Mouse (Mus musculus): ENCODE measurements around the gene H2al1g.

DNA sequence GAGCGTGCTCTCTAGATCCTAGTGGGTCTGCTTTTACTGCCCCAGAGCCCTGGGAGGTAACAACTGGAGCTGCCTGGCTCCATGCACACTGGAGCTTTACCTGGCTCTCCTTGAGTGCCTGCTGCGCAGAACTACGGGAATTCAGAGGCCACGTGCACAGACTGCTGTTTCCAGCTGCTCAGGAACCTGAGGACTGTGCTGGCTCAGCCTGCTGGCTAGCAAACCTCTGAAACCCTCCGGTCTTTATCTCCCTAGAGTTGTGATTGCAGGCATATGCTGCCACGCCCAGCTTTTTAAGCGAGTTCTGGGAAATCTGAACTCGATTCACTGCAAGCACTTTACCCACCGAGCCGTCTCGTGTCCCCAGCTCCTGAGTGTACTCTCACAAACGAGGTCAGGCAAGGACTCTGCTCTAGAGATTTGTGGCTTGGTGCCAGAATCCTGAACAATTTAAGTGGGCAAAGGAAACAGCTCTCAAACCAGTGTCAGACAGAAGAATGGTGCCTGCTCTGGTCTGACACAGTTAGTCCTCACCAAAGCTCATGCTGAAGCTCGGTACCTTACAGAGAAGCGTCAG, 29.7 kb upstream of the H2al1g start:
- TF ChIP-seq CTCF (IDR thresholded peaks at IDR 0.05; ENCODE audit: low read depth, low read length), result no peak
- no peak for TF ChIP-seq GATA1 (IDR thresholded peaks at IDR 0.05; ENCODE audit: borderline replicate concordance, low read length)
- TF ChIP-seq POLR2AphosphoS5 (IDR thresholded peaks at IDR 0.05; ENCODE audit: insufficient replicate concordance, low read depth, low read length), result no peak

All from G1E (cell line).